ENCODE assay signal across 8 mouse cellular contexts in the genomic region with DNA sequence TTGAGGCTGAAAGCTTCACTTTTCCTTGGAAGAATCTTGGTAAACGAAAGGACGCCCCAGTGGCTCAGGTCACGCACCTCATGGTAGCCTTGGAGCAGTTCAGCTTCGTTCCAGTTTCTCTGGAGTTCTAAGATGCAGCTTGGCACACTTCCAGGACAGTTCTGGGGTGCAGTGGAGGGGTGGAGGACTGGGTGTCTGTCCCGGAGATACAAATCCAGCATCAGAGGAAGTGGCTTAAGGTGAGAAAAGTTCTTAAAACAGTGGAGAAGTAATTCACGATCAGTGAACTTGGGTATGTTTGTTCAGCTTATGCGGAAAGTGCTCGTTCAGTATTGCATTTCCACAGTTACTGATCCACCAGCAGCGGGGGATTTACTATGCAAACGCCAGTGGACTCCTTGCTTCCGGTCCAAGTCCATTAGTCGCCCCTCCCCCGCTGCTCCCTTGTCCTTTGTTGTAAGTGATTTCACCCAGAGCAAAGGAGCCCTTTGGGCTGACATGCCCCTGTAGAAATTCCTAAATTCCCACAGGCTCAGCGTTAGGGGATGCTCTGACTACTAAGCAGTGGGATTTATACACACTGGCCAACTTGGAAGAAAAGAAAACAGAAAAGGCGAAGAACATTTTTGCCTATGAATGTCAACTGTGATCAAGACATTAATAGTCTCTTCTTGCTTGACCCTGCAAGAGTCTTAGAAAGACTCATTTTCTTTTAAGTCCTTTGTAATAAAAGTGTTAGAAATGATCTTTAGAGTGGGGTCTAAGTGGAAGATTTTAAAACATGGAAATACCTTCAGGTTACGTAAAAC.
DNase-seq lines count a peak whose midpoint lies in the region; ATAC-seq lines count a peak whose summit lies in the region.

No protein-coding gene starts in this region.

- H3K4me3 ChIP-seq in stomach, embryonic 14.5 days (ENCODE audit: low read depth, low read length): peak overlapping the region; percentile 33

- H3K4me1 ChIP-seq in stomach, embryonic 14.5 days (ENCODE audit: control insufficient read depth, insufficient read depth, low read length): peaks cover 5% of the 10 kb centered on the region; the same call in 1 of the 2 replicates

- H3K27me3 ChIP-seq in stomach, embryonic 14.5 days (ENCODE audit: control insufficient read depth, insufficient read depth, low read length): no peaks in the 10 kb centered on the region

- H3K27ac ChIP-seq in stomach, embryonic 14.5 days (ENCODE audit: low read length): no peak overlapping the region

- H3K36me3 ChIP-seq in stomach, embryonic 14.5 days (ENCODE audit: control insufficient read depth, insufficient read depth, low read length): no peaks in the 10 kb centered on the region

- DNase-seq in NIH3T3 (ENCODE audit: low read depth): peak; percentile 5
- DNase-seq in cerebellum, postnatal 10 days: peak; percentile 79 to 85
- DNase-seq in frontal cortex, postnatal 14 days (ENCODE audit: low spot score in 2 of 2): peak; percentile 46 to 56
- DNase-seq in hindlimb bud, embryonic 11.5 days (ENCODE audit: extremely low spot score, low read depth, low spot score): peak; percentile 30
- DNase-seq in left cerebral cortex, adult 8-10 months (ENCODE audit: low spot score in 2 of 2): peak; percentile 36 to 72
- peak; percentile 5 for DNase-seq in lung, postnatal 25 days (ENCODE audit: low spot score)
- DNase-seq in spleen, adult 12 weeks (ENCODE audit: low spot score): no peak

- peak; percentile 68; the same call in 1 of the 2 replicates for ATAC-seq in stomach, embryonic 14.5 days (ENCODE audit: insufficient number of reproducible peaks, insufficient read depth, low FRiP score, low read depth)

- 11% methylated on average over 16 of the region's 16 CpGs for WGBS in stomach, embryonic 14.5 days

- no peaks in the 10 kb centered on the region for H3K9me3 ChIP-seq in stomach, embryonic 14.5 days (ENCODE audit: control insufficient read depth, low read depth, low read length)

- H3K4me2 ChIP-seq in stomach, embryonic 14.5 days (replicated peaks; ENCODE audit: low read depth, low read length): peak overlapping the region; percentile 63

- no peak overlapping the region for H3K9ac ChIP-seq in stomach, embryonic 14.5 days (replicated peaks; ENCODE audit: low read depth, low read length)
